Mouse (Mus musculus): ENCODE data around the gene Slc12a5. TPM values are rescaled to one million over a fixed set of nuclear protein-coding genes. Genes with fewer than 3 reads are reported as not detected.
A peak's percentile ranks its signal among the peaks of the same experiment; 100 is the strongest.

The Slc12a5 gene
- polyA plus RNA-seq, 1 experiment from 2014 or later, result 0.97 TPM

- ATAC-seq (ENCODE audit: insufficient number of reproducible peaks, low FRiP score, low TSS enrichment, low read depth), result no peak
- WGBS, result 83% methylated on average over 11 of the region's 11 CpGs
- peaks cover 62% of the 10 kb centered on the region for H3K27me3 ChIP-seq
These were observed 33.6 kb downstream of the Slc12a5 start for GRCm38 (mm10) chr2:164994156-164994555.

GRCm38 (mm10) chr2:164994659-164995428, 34.2 kb downstream of the Slc12a5 start:
- 51% methylated on average over 21 of the region's 21 CpGs for WGBS
- Histone ChIP-seq H3K4me2 (no peak overlapping the region), H3K9ac (no peak overlapping the region)

More at GRCm38 (mm10) chr2:164994156-164994555, 33.6 kb downstream of the Slc12a5 start:
- no peak overlapping the region for H3K4me3 ChIP-seq
- H3K36me3 ChIP-seq, result peaks cover 2% of the 10 kb centered on the region
- peaks cover 21% of the 10 kb centered on the region for H3K4me1 ChIP-seq
- H3K9me3 ChIP-seq, result no peaks in the 10 kb centered on the region
- no peak overlapping the region for H3K9ac ChIP-seq
- H3K4me2 ChIP-seq, result no peak overlapping the region
- H3K27ac ChIP-seq, result no peak overlapping the region

DNA sequence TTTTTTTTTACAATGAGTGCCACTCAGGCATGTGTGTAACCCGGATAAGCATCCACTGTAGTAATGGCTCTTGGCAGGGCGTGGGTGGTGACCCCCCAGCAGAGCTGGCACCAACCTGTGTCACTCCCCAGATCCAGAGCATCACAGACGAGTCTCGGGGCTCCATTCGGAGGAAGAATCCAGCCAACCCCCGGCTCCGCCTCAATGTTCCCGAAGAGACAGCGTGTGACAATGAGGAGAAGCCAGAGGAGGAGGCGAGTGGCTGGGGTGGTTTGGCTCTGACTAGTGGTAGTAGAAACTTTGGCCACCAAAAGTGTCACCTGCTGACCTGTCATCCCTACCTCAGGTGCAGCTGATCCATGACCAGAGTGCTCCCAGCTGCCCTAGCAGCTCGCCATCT, 35.4 kb downstream of the Slc12a5 start:
- no peak overlapping the region for H3K9ac ChIP-seq
- no peaks in the 10 kb centered on the region for H3K9me3 ChIP-seq
- no peak overlapping the region for H3K4me2 ChIP-seq
- no peak overlapping the region for H3K4me3 ChIP-seq
- peaks cover 18% of the 10 kb centered on the region for H3K36me3 ChIP-seq
- ATAC-seq (ENCODE audit: insufficient number of reproducible peaks, low FRiP score, low TSS enrichment, low read depth), result no peak
- H3K27ac ChIP-seq, result no peak overlapping the region
- peaks cover 21% of the 10 kb centered on the region for H3K4me1 ChIP-seq
- H3K27me3 ChIP-seq, result peaks cover 72% of the 10 kb centered on the region
- 73% methylated on average over 11 of the region's 11 CpGs for WGBS

More at GRCm38 (mm10) chr2:164994659-164995428, 34.2 kb downstream of the Slc12a5 start:
- H3K4me1 ChIP-seq, result peaks cover 21% of the 10 kb centered on the region
- H3K4me3 ChIP-seq, result no peak overlapping the region
- no peak overlapping the region for H3K27ac ChIP-seq
- no peaks in the 10 kb centered on the region for H3K9me3 ChIP-seq
- H3K27me3 ChIP-seq, result peaks cover 66% of the 10 kb centered on the region
- peaks cover 7% of the 10 kb centered on the region for H3K36me3 ChIP-seq
- no peak for ATAC-seq (ENCODE audit: insufficient number of reproducible peaks, low FRiP score, low TSS enrichment, low read depth)

DNA sequence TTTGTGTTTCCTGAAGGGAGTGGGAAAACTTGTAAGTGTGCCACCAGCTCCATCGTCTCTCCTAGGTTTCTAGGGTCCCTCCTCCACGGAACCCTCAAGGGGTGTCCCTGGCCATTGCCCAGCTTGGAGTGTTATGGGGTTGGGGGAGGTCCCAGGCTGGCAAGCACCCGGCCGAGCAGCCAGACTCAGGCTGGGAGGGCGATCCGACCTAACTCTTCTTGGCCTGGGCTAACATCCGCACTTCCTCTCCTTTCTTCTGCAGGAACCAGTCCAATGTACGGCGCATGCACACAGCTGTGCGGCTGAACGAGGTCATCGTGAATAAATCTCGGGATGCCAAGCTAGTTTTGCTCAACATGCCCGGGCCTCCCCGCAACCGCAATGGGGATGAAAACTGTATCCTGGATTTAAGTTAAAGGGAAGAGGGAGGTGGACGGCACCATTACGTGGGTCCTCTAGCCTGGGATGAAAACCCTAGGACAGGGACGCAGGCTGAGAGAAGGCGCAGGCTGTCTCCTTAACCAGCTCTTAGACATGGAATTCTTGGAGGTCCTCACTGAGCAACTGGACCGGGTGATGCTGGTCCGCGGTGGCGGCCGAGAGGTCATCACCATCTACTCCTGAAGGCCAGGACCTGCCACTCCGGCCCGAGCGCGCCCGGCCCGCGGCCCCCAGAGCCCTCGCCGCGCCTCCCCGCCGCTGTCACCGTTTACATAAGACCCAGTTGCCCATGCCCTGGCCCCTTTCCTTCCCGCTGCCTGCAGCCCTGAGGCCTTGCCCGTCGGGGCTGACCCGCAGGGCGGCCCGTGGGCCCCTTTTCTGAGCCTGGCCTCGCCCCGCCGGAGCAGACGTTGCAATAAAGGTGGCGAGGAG, 36.5 kb downstream of the Slc12a5 start:
- ATAC-seq (ENCODE audit: insufficient number of reproducible peaks, low FRiP score, low TSS enrichment, low read depth), result no peak
- H3K9me3 ChIP-seq, result no peaks in the 10 kb centered on the region
- H3K36me3 ChIP-seq, result peaks cover 30% of the 10 kb centered on the region
- peaks cover 21% of the 10 kb centered on the region for H3K4me1 ChIP-seq
- peak overlapping the region; percentile 15; the same call in 1 of the 2 replicates for H3K9ac ChIP-seq
- 10% methylated on average over 49 of the region's 49 CpGs for WGBS
- H3K4me3 ChIP-seq, result peak overlapping the region; percentile 36
- peaks cover 69% of the 10 kb centered on the region for H3K27me3 ChIP-seq
- peak overlapping the region; percentile 77 for H3K4me2 ChIP-seq
- no peak overlapping the region for H3K27ac ChIP-seq

DNA sequence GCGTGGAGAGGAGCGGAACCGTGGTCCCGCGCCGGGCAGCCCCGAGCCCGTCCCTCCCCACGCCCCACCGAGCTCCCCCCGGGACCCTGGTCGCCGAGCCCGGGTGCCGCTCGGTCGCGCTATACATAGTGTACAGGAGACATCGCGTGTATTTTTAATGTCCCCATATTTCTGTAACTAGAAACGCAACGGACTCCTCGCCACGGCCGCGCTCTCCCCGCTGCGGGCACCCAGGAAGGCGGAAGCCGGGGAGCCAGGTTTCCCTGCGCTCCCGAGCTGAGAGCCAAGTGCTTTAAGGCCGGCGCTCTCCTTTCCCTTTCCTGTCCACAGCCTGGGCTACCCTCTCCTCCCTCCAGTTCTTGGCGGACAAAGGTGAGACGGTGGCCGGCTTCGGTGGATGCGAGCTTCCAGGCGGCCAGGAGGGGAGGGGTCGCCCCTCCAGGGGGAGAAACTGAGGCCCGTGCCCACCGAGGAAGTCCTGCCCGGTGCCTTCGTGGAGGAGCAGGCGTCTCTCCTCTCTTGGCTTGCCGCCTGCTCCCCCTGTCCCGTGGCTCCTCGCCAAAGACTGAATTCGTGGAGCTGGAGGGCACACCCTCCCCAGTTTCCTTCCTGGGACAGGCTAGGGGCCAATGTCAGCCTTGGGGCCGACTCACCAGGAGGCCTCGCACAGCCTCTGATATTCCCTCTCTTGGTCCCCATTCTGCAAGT, 37.3 kb downstream of the Slc12a5 start:
- Histone ChIP-seq H3K4me3 (peak overlapping the region; percentile 36), H3K27me3 (peaks cover 69% of the 10 kb centered on the region), H3K27ac (no peak overlapping the region), H3K9ac (peak overlapping the region; percentile 15; the same call in 1 of the 2 replicates), H3K9me3 (no peaks in the 10 kb centered on the region), H3K36me3 (peaks cover 37% of the 10 kb centered on the region), H3K4me1 (peaks cover 21% of the 10 kb centered on the region), H3K4me2 (peak overlapping the region; percentile 77)
- ATAC-seq (ENCODE audit: insufficient number of reproducible peaks, low FRiP score, low TSS enrichment, low read depth), result no peak
- WGBS, result under 1% methylated on average over 52 of the region's 52 CpGs

- H3K4me1 ChIP-seq, result peaks cover 19% of the 10 kb centered on the region
- 92% methylated on average over 13 of the region's 13 CpGs for WGBS
- ATAC-seq (ENCODE audit: insufficient number of reproducible peaks, low FRiP score, low TSS enrichment, low read depth), result no peak
- H3K9ac ChIP-seq, result no peak overlapping the region
- no peak overlapping the region for H3K4me3 ChIP-seq
- no peaks in the 10 kb centered on the region for H3K9me3 ChIP-seq
- H3K27me3 ChIP-seq, result peaks cover 37% of the 10 kb centered on the region
- H3K36me3 ChIP-seq, result peaks cover 78% of the 10 kb centered on the region
- no peak overlapping the region for H3K27ac ChIP-seq
- no peak overlapping the region for H3K4me2 ChIP-seq
These were observed 41.4 kb downstream of the Slc12a5 start for GRCm38 (mm10) chr2:165001958-165002357.

DNA sequence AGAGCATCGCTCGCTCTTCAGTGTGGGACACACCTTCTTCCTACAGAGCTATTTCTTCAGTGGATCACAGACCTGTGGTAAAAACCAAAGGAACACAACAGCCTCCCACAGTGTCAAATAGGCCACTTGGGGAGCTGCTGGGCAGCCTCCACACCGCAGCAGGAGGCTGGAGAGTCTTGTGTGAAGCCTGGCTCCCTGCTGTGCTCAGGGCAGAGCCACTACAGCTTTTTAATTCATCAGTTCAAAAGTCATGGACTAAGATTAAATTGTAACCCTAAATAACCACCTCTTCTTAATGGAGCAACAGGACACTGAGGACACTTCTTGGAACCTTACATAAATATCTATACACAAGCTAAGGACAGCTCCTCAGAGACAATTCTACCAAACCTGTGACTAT, 42.5 kb downstream of the Slc12a5 start:
- no peaks in the 10 kb centered on the region for H3K9me3 ChIP-seq
- ATAC-seq (ENCODE audit: insufficient number of reproducible peaks, low FRiP score, low TSS enrichment, low read depth), result no peak
- H3K36me3 ChIP-seq, result peaks cover 90% of the 10 kb centered on the region
- H3K4me1 ChIP-seq, result peaks cover 8% of the 10 kb centered on the region
- no peak overlapping the region for H3K9ac ChIP-seq
- 82% methylated on average over 3 of the region's 3 CpGs for WGBS
- H3K27me3 ChIP-seq, result peaks cover 25% of the 10 kb centered on the region
- no peak overlapping the region for H3K4me3 ChIP-seq
- no peak overlapping the region for H3K4me2 ChIP-seq
- H3K27ac ChIP-seq, result no peak overlapping the region

DNA sequence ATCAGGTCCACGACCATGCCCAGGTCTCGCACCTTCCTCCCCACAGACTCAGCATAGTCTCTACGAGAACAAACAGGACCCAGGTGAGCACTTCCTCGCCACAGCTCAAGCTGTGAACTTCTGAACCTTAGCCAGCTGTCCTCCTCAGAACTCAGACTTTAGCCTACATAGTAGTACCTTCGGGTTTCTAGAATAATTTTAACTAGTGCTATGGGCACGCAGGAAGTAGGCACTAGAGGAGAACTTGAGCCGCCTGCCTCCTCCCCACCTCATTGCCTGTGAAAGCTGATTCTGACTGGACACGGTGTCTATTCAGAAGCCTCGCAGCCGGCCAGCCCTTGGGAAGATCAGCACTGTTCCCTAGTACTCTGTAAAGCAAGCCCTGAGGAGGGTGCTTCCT, 43.6 kb downstream of the Slc12a5 start:
- ATAC-seq (ENCODE audit: insufficient number of reproducible peaks, low FRiP score, low TSS enrichment, low read depth), result no peak
- Histone ChIP-seq H3K9ac (no peak overlapping the region), H3K4me3 (no peak overlapping the region), H3K9me3 (no peaks in the 10 kb centered on the region), H3K27me3 (peaks cover 14% of the 10 kb centered on the region; the same call in 1 of the 2 replicates), H3K4me1 (no peaks in the 10 kb centered on the region), H3K36me3 (peaks cover 98% of the 10 kb centered on the region), H3K27ac (no peak overlapping the region), H3K4me2 (no peak overlapping the region)
- 80% methylated on average over 10 of the region's 10 CpGs for WGBS

- Histone ChIP-seq H3K4me1 (no peaks in the 10 kb centered on the region), H3K9ac (no peak overlapping the region), H3K9me3 (no peaks in the 10 kb centered on the region), H3K27ac (no peak overlapping the region), H3K36me3 (peaks cover 100% of the 10 kb centered on the region), H3K4me3 (no peak overlapping the region), H3K27me3 (no peaks in the 10 kb centered on the region), H3K4me2 (no peak overlapping the region)
- ATAC-seq (ENCODE audit: insufficient number of reproducible peaks, low FRiP score, low TSS enrichment, low read depth), result no peak
- WGBS, result 97% methylated on average over 4 of the region's 4 CpGs
These were observed 46.2 kb downstream of the Slc12a5 start for GRCm38 (mm10) chr2:165006813-165007212.

DNA sequence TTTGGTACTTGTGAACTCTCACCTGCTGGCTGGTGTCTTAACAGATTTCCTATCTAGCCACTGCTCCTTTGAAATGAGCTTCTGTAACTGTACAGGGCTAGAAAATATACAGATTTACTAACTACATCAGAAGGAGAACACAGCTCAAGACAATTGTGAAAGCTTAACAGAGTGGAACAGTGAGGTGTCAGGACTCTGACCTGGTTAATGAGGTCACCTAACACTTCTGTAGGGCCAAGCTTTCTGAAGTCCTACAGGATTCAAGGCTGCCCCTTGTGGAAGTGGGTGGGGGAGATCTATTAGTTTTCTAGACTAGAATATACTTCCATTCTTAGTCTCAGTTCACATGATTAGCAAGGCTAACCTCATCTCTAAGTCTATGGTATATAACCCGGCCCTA, 47.4 kb downstream of the Slc12a5 start:
- H3K27ac ChIP-seq, result no peak overlapping the region
- peaks cover 100% of the 10 kb centered on the region for H3K36me3 ChIP-seq
- no peak overlapping the region for H3K4me3 ChIP-seq
- H3K9ac ChIP-seq, result no peak overlapping the region
- no peak for ATAC-seq (ENCODE audit: insufficient number of reproducible peaks, low FRiP score, low TSS enrichment, low read depth)
- 93% methylated on average over 1 of the region's 1 CpGs for WGBS
- H3K9me3 ChIP-seq, result no peaks in the 10 kb centered on the region
- H3K4me2 ChIP-seq, result no peak overlapping the region
- no peaks in the 10 kb centered on the region for H3K4me1 ChIP-seq
- H3K27me3 ChIP-seq, result no peaks in the 10 kb centered on the region

GRCm38 (mm10) chr2:165009161-165009560, 48.6 kb downstream of the Slc12a5 start:
- no peaks in the 10 kb centered on the region for H3K27me3 ChIP-seq
- peaks cover 93% of the 10 kb centered on the region for H3K36me3 ChIP-seq
- no peaks in the 10 kb centered on the region for H3K4me1 ChIP-seq
- no peak overlapping the region for H3K4me2 ChIP-seq
- ATAC-seq (ENCODE audit: insufficient number of reproducible peaks, low FRiP score, low TSS enrichment, low read depth), result no peak
- no peak overlapping the region for H3K27ac ChIP-seq
- 97% methylated on average over 14 of the region's 14 CpGs for WGBS
- H3K9me3 ChIP-seq, result no peaks in the 10 kb centered on the region
- H3K4me3 ChIP-seq, result no peak overlapping the region
- H3K9ac ChIP-seq, result no peak overlapping the region

All from limb, embryonic 15.5 days (tissue).